Mouse (Mus musculus) activated CD4-positive, CD25-positive, alpha-beta regulatory T cell, adult 4 months (primary cell): ENCODE data around the gene Ect2l. TPM values are rescaled to one million over a fixed set of nuclear protein-coding genes. Genes with fewer than 3 reads are reported as not detected.
"Not testable (repeated sequence)": the region's sequence is repeated elsewhere in the genome, so short reads cannot be mapped to it uniquely, and the experiment has no call there.

ENCODE experiments used
- ATAC-seq: one replicate; pipeline ENCODE4 v1.8.0; 2017
- polyA plus RNA-seq, 2 experiments: library from polyadenylated mRNA; unstranded; fragments of 100-300 nt; shearing (Covaris generic); gene quantifications; one replicate each; pipeline ENCODE4 v1.2.1; 2017

Ect2l gene
- polyA plus RNA-seq, 2 experiments from 2014 or later, result 1.2 to 1.5 TPM

GRCm38 (mm10) chr10:18189498-18189897 is 21.2 kb downstream of the Ect2l start:
- ATAC-seq, result no peak

GRCm38 (mm10) chr10:18188564-18188963 is 22.1 kb downstream of the Ect2l start:
- ATAC-seq, result no peak

GRCm38 (mm10) chr10:18182246-18182645 is 28.4 kb downstream of the Ect2l start:
- ATAC-seq, result no peak

GRCm38 (mm10) chr10:18177304-18177703 is 33.4 kb downstream of the Ect2l start:
- ATAC-seq, result no peak

- no peak for ATAC-seq
Observed at GRCm38 (mm10) chr10:18176722-18177121, 34.0 kb downstream of the Ect2l start.

- no peak for ATAC-seq
Observed at GRCm38 (mm10) chr10:18175087-18175486, 35.6 kb downstream of the Ect2l start.

GRCm38 (mm10) chr10:18162435-18162971 is 48.2 kb downstream of the Ect2l start:
- ATAC-seq, result no peak

- ATAC-seq, result no peak
Observed at GRCm38 (mm10) chr10:18147224-18147623, 63.5 kb downstream of the Ect2l start.

- peak; percentile 99 for ATAC-seq
Observed at GRCm38 (mm10) chr10:18142231-18142630, 68.5 kb downstream of the Ect2l start.

- ATAC-seq, result no peak
Observed at GRCm38 (mm10) chr10:18141389-18141788, 69.3 kb downstream of the Ect2l start.

- no peak for ATAC-seq
Observed at GRCm38 (mm10) chr10:18139615-18140014, 71.1 kb downstream of the Ect2l start.

GRCm38 (mm10) chr10:18138853-18139503 is 71.7 kb downstream of the Ect2l start:
- ATAC-seq, result not testable (repeated sequence)

- no peak for ATAC-seq
Observed at GRCm38 (mm10) chr10:18131666-18132650, 78.7 kb downstream of the Ect2l start.

- no peak for ATAC-seq
Observed at GRCm38 (mm10) chr10:18130276-18130675, 80.4 kb downstream of the Ect2l start.

GRCm38 (mm10) chr10:18118336-18118735 is 92.4 kb downstream of the Ect2l start:
- no peak for ATAC-seq

GRCm38 (mm10) chr10:18113473-18114093 is 97.1 kb downstream of the Ect2l start:
- no peak for ATAC-seq

GRCm38 (mm10) chr10:18110940-18111339 is 99.8 kb downstream of the Ect2l start:
- no peak for ATAC-seq

GRCm38 (mm10) chr10:18107471-18107870 is 103.2 kb downstream of the Ect2l start:
- no peak for ATAC-seq

- no peak for ATAC-seq
Observed at GRCm38 (mm10) chr10:18102166-18102565, 108.5 kb downstream of the Ect2l start.

- no peak for ATAC-seq
Observed at GRCm38 (mm10) chr10:18090691-18091090, 120.0 kb downstream of the Ect2l start.

GRCm38 (mm10) chr10:18082772-18083171 is 127.9 kb downstream of the Ect2l start:
- no peak for ATAC-seq

- no peak for ATAC-seq
Observed at GRCm38 (mm10) chr10:18081536-18081935, 129.2 kb downstream of the Ect2l start.
